Mouse (Mus musculus): ENCODE measurements around the gene Lima1.

DNA sequence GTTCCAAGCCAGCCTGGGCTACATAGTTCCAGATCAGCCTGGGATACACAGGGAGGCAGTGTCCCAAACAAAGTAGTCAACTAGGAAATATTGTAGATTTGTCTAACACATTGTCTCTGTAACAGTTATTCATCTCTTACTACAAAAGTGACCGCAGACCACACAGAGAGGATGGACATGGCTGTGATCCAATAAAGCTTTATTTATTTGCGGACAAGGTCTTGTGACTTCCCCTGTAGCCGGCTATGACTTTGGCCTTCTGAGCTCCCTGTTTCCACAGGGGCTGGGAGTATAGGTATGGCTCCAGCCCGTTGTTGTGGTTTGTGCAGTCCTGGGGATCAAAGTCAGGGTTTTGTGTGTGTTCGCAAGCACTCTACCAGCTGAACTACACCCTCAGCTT, 3.3 kb upstream of the Lima1 start:
- TF ChIP-seq CEBPB (IDR thresholded peaks at IDR 0.05; ENCODE audit: insufficient read depth, poor library complexity, severe bottlenecking) (no peak), REST (IDR thresholded peaks at IDR 0.05; ENCODE audit: insufficient read depth, insufficient read length) (no peak), TCF12 (IDR thresholded peaks at IDR 0.05; ENCODE audit: insufficient read depth, poor library complexity, severe bottlenecking) (no peak), MAX (IDR thresholded peaks at IDR 0.05; ENCODE audit: low read depth) (no peak), USF1 (IDR thresholded peaks at IDR 0.05; ENCODE audit: low read depth) (no peak), MYOG (IDR thresholded peaks at IDR 0.05; ENCODE audit: control insufficient read depth in 1 of 3, insufficient read depth in 1 of 3, insufficient read length in 2 of 3, low read depth in 2 of 3) (no peak)
